Mouse (Mus musculus): ENCODE data around the gene Arhgef3. TPM values are rescaled to one million over a fixed set of nuclear protein-coding genes. Genes with fewer than 3 reads are reported as not detected.
"Not testable (repeated sequence)": the region's sequence is repeated elsewhere in the genome, so short reads cannot be mapped to it uniquely, and the experiment has no call there.

Gene Arhgef3
- polyA plus RNA-seq, 2 experiments = 2.6 to 5.4 TPM

DNA sequence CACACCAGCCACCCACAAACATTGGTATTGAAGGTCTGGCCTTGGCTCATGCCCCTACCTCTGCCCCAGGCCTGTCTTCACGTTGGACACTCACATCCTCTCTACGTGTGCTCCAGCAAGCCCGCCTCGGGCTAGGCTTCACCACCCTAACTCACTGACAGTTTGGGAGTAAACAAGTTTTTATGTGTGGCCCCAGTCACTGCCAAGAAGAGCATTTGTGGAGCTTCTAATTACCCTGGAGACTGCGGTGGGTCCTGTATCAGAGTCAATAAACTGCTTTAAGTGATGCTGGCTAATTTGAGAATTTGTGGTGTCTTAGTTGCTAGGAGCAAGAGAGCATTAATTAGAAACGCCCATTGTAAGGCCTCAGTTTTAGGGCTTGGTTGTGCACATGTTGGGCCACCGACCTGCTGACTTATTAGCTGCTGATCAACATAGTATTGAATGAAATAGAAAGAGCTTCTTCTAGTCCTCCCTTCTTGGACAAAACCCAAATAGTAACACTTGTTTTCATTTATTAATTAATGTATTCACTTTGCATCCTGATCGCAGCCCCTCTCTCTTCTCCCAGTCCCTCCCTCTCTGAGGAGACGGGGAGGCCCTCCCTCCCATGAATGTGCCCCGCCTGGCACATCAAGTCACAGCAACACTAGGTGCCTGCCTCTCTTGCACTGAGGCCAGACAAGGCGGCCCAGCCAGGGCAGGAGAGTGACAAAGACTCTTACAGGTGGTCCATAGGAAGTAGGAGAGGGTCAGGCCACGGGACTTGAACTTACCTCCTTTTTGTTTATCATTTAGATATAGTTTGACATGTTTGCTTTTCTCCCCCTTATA, 86.3 kb downstream of the Arhgef3 start:
- no peak overlapping the region for H3K4me3 ChIP-seq (ENCODE audit: insufficient read depth in 1 of 2, low read depth in 2 of 2, low read length in 2 of 2)
- WGBS (ENCODE audit: insufficient replicate concordance) = 59% methylated on average over 12 of the region's 12 CpGs
- no peaks in the 10 kb centered on the region for H3K36me3 ChIP-seq (replicated peaks; ENCODE audit: control insufficient read depth, insufficient read depth, low read depth)
- ATAC-seq (ENCODE audit: insufficient read depth) (no peak), DNase-seq (ENCODE audit: low read depth in 3 of 3, low spot score in 3 of 3) (no peak)
- no peak for TF ChIP-seq EP300 (IDR thresholded peaks at IDR 0.05; ENCODE audit: low read depth)
- H3K27me3 ChIP-seq (ENCODE audit: control insufficient read depth, insufficient read depth, low read length) = no peaks in the 10 kb centered on the region
- H3K4me2 ChIP-seq (ENCODE audit: low read depth) = no peak overlapping the region
- no peaks in the 10 kb centered on the region for H3K4me1 ChIP-seq (replicated peaks; ENCODE audit: control insufficient read depth in 2 of 2, insufficient read depth in 2 of 2, low read length in 1 of 2)
- H3K27ac ChIP-seq = no peak overlapping the region
- H3K9ac ChIP-seq (replicated peaks) = no peak overlapping the region
- no peaks in the 10 kb centered on the region for H3K9me3 ChIP-seq (ENCODE audit: control insufficient read depth, low read length)

DNA sequence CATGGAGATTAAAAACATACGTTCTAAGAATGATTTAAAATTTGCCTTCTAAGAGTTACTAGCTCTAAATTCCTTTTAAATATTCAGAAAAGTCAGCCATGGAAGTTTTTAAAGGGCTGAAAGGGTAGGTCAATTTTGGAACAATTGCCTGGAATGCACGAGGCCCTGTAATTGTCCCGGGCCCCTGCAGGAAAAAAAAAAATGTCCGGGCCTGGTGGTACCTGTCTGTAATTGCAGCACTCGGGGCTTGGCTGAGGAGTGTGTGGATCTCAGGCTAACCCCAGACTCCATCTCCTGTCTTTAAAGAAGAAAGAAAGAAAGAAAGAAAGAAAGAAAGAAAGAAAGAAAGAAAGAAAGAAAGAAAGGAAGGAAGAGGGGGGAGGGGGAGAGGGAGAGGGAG, 87.1 kb downstream of the Arhgef3 start:
- Histone ChIP-seq H3K4me2 (ENCODE audit: low read depth) (no peak overlapping the region), H3K27ac (no peak overlapping the region), H3K27me3 (ENCODE audit: control insufficient read depth, insufficient read depth, low read length) (no peaks in the 10 kb centered on the region), H3K4me1 (replicated peaks; ENCODE audit: control insufficient read depth in 2 of 2, insufficient read depth in 2 of 2, low read length in 1 of 2) (no peaks in the 10 kb centered on the region), H3K9ac (replicated peaks) (no peak overlapping the region), H3K36me3 (replicated peaks; ENCODE audit: control insufficient read depth, insufficient read depth, low read depth) (no peaks in the 10 kb centered on the region), H3K9me3 (ENCODE audit: control insufficient read depth, low read length) (no peaks in the 10 kb centered on the region), H3K4me3 (ENCODE audit: insufficient read depth in 1 of 2, low read depth in 2 of 2, low read length in 2 of 2) (no peak overlapping the region)
- WGBS (ENCODE audit: insufficient replicate concordance) = 57% methylated on average over 5 of the region's 5 CpGs
- ATAC-seq (ENCODE audit: insufficient read depth) (no peak), DNase-seq (ENCODE audit: low read depth in 3 of 3, low spot score in 3 of 3) (no peak)
- TF ChIP-seq EP300 (IDR thresholded peaks at IDR 0.05; ENCODE audit: low read depth) = no peak
- TF ChIP-seq CTCF (IDR thresholded peaks at IDR 0.05; ENCODE audit: low read depth) = no peak

DNA sequence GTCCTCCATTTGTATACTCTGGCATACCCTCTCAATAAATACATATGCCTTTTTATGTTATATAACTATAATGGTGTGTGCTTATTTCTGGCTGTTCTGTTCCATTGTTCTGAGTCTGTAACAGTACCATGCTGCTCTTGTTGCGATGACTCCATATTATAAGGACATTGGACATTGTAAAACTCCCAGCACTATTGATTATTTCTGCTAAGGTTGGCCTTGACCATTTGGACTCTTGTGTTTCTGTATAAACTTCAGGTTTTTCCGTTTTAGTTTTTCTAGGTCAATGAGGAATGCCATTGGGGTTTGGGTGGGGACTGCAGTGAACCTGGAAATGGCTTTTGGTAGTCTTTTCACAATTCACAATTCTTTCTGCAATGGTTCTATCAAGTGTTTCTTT, 90.0 kb downstream of the Arhgef3 start:
- no peak overlapping the region for H3K27ac ChIP-seq
- H3K36me3 ChIP-seq (replicated peaks; ENCODE audit: control insufficient read depth, insufficient read depth, low read depth) = no peaks in the 10 kb centered on the region
- no peak overlapping the region for H3K4me2 ChIP-seq (ENCODE audit: low read depth)
- H3K4me3 ChIP-seq (ENCODE audit: insufficient read depth in 1 of 2, low read depth in 2 of 2, low read length in 2 of 2) = no peak overlapping the region
- no peak overlapping the region for H3K9ac ChIP-seq (replicated peaks)
- TF ChIP-seq EP300 (IDR thresholded peaks at IDR 0.05; ENCODE audit: low read depth) (no peak), CTCF (IDR thresholded peaks at IDR 0.05; ENCODE audit: low read depth) (no peak)
- no peaks in the 10 kb centered on the region for H3K27me3 ChIP-seq (ENCODE audit: control insufficient read depth, insufficient read depth, low read length)
- ATAC-seq (ENCODE audit: insufficient read depth) = no peak
- no peaks in the 10 kb centered on the region for H3K4me1 ChIP-seq (replicated peaks; ENCODE audit: control insufficient read depth in 2 of 2, insufficient read depth in 2 of 2, low read length in 1 of 2)
- H3K9me3 ChIP-seq (ENCODE audit: control insufficient read depth, low read length) = no peaks in the 10 kb centered on the region
- DNase-seq (ENCODE audit: low read depth in 3 of 3, low spot score in 3 of 3) = no peak
- WGBS (ENCODE audit: insufficient replicate concordance) = 53% methylated on average over 2 of the region's 2 CpGs

DNA sequence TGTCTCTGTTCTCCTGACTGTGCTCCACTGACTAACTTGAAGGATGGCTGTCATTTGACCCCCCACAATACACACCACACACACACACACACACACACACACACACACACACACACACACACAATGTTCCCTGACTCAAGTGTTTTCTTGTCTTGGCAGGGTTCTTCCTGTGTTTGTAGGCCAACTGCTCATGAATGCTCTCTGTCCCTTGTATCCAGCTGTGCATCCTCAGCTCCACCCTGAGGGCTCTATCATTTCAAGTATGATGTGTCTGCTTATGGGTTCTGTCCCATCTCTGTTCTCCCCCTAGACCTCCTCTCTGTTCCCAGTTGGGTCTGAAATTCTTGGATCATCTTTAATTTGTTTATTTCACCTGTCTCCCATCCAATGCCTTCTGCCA, 91.7 kb downstream of the Arhgef3 start:
- no peaks in the 10 kb centered on the region for H3K27me3 ChIP-seq (ENCODE audit: control insufficient read depth, insufficient read depth, low read length)
- ATAC-seq (ENCODE audit: insufficient read depth) = no peak
- H3K9me3 ChIP-seq (ENCODE audit: control insufficient read depth, low read length) = no peaks in the 10 kb centered on the region
- no peak overlapping the region for H3K27ac ChIP-seq
- no peaks in the 10 kb centered on the region for H3K36me3 ChIP-seq (replicated peaks; ENCODE audit: control insufficient read depth, insufficient read depth, low read depth)
- H3K4me2 ChIP-seq (ENCODE audit: low read depth) = no peak overlapping the region
- H3K9ac ChIP-seq (replicated peaks) = no peak overlapping the region
- H3K4me1 ChIP-seq (replicated peaks; ENCODE audit: control insufficient read depth in 2 of 2, insufficient read depth in 2 of 2, low read length in 1 of 2) = no peaks in the 10 kb centered on the region
- TF ChIP-seq CTCF (IDR thresholded peaks at IDR 0.05; ENCODE audit: low read depth) (no peak), EP300 (IDR thresholded peaks at IDR 0.05; ENCODE audit: low read depth) (no peak)
- DNase-seq (ENCODE audit: low read depth in 3 of 3, low spot score in 3 of 3) = no peak
- H3K4me3 ChIP-seq (ENCODE audit: insufficient read depth in 1 of 2, low read depth in 2 of 2, low read length in 2 of 2) = no peak overlapping the region

DNA sequence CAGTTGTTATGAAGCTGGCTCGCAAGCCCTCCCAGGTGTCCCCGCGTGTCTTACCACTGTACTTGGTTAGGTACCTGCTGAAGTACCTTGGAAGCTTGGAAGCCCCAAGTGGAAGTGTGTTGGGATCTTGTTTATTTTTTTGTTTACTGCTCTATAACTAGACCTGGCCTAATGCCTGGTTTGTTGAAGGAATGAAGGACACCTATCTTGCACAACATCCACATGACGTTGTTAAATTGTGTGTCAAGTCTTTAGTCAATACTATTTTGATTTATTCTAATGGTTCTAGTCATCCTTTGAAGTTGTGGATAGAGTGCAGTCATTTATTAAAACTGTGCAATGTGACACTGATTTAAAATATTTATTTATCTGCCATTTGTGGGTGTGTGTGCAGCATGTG, 94.8 kb downstream of the Arhgef3 start:
- H3K27me3 ChIP-seq (ENCODE audit: control insufficient read depth, insufficient read depth, low read length) = no peaks in the 10 kb centered on the region
- H3K9ac ChIP-seq (replicated peaks) = no peak overlapping the region
- H3K4me3 ChIP-seq (ENCODE audit: insufficient read depth in 1 of 2, low read depth in 2 of 2, low read length in 2 of 2) = no peak overlapping the region
- H3K4me1 ChIP-seq (replicated peaks; ENCODE audit: control insufficient read depth in 2 of 2, insufficient read depth in 2 of 2, low read length in 1 of 2) = no peaks in the 10 kb centered on the region
- H3K27ac ChIP-seq = no peak overlapping the region
- WGBS (ENCODE audit: insufficient replicate concordance) = 74% methylated on average over 4 of the region's 4 CpGs
- H3K4me2 ChIP-seq (ENCODE audit: low read depth) = no peak overlapping the region
- H3K36me3 ChIP-seq (replicated peaks; ENCODE audit: control insufficient read depth, insufficient read depth, low read depth) = no peaks in the 10 kb centered on the region
- H3K9me3 ChIP-seq (ENCODE audit: control insufficient read depth, low read length) = no peaks in the 10 kb centered on the region
- no peak for TF ChIP-seq EP300 (IDR thresholded peaks at IDR 0.05; ENCODE audit: low read depth)
- TF ChIP-seq CTCF (IDR thresholded peaks at IDR 0.05; ENCODE audit: low read depth) = no peak
- ATAC-seq (ENCODE audit: insufficient read depth) (no peak), DNase-seq (ENCODE audit: low read depth in 3 of 3, low spot score in 3 of 3) (no peak)

DNA sequence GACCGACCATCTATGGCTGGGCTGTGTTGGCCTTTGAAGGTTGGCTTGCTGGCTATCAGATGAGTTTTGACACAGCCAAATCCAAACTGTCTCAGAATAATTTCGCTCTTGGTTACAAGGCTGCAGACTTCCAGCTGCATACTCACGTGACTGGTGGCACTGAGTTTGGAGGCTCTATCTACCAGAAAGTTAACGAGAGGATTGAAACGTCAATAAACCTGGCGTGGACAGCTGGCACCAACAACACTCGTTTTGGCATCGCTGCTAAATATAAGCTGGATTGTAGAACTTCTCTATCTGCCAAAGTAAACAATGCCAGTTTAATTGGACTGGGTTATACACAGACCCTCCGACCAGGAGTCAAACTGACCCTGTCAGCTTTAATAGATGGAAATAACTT, 96.1 kb downstream of the Arhgef3 start:
- H3K4me1 ChIP-seq (replicated peaks; ENCODE audit: control insufficient read depth in 2 of 2, insufficient read depth in 2 of 2, low read length in 1 of 2); H3K36me3 ChIP-seq (replicated peaks; ENCODE audit: control insufficient read depth, insufficient read depth, low read depth); H3K27ac ChIP-seq; ATAC-seq (ENCODE audit: insufficient read depth); H3K27me3 ChIP-seq (ENCODE audit: control insufficient read depth, insufficient read depth, low read length); H3K9ac ChIP-seq (replicated peaks); H3K9me3 ChIP-seq (ENCODE audit: control insufficient read depth, low read length); H3K4me3 ChIP-seq (ENCODE audit: insufficient read depth in 1 of 2, low read depth in 2 of 2, low read length in 2 of 2); DNase-seq (ENCODE audit: low read depth in 3 of 3, low spot score in 3 of 3); H3K4me2 ChIP-seq (ENCODE audit: low read depth): not testable (repeated sequence)
- 65% methylated on average over 9 of the region's 9 CpGs for WGBS (ENCODE audit: insufficient replicate concordance)
